12 mouse cellular contexts compared by ENCODE assay signal in genomic region chr6:33763970-33764369, GRCm38 (mm10).
A peak's percentile ranks its signal among the peaks of the same experiment; 100 is the strongest.
DNase-seq lines count a peak whose midpoint lies in the region; TF ChIP-seq lines count a peak whose summit lies in the region.
"Had no signal": no experiment of that assay in that cellular context is flagged by ENCODE, and none has a peak within 500 bp of the region (broad histone marks: within the 10 kb centered on the region; RNA-seq: fewer than 3 reads in every experiment).

No protein-coding gene starts in this region.

- no peaks in the 10 kb centered on the region for H3K27me3 ChIP-seq in heart, embryonic 10.5 days (ENCODE audit: insufficient read depth, poor library complexity, severe bottlenecking)
- H3K27me3 ChIP-seq: CH12.LX; embryonic facial prominence, embryonic 12.5 days; hindbrain, embryonic 15.5 days had no signal

- peak; percentile 3 for DNase-seq in heart, adult 9 months (ENCODE audit: low spot score in 2 of 2)
- no peak for DNase-seq in heart, embryonic 10.5 days (ENCODE audit: low spot score)
- DNase-seq in layer of hippocampus, postnatal 10 days (ENCODE audit: low spot score in 2 of 2), result peak; percentile 44 to 49
- no peak for DNase-seq in layer of hippocampus, adult 9-10 months (ENCODE audit: low spot score)
- peak; percentile 58 for DNase-seq in brain, embryonic 14.5 days (ENCODE audit: low read depth)
- peak; percentile 51 to 71 for DNase-seq in cerebellum, postnatal 10 days
- DNase-seq in adrenal gland, adult (ENCODE audit: inconsistent age in 2 of 2, low spot score in 1 of 2), result no peak
- no peak for DNase-seq in adrenal gland, postnatal 25 days

- 68% methylated on average over 3 of the region's 3 CpGs for WGBS in heart, embryonic 10.5 days

- peaks cover 3% of the 10 kb centered on the region; the same call in 1 of the 2 replicates for H3K4me1 ChIP-seq in heart, embryonic 10.5 days

- H3K9me3 ChIP-seq in heart, embryonic 10.5 days, result no peaks in the 10 kb centered on the region
- H3K9me3 ChIP-seq: embryonic facial prominence, embryonic 12.5 days; hindbrain, embryonic 15.5 days had no signal

- no peak overlapping the region for H3K4me3 ChIP-seq in heart, embryonic 10.5 days
- H3K4me3 ChIP-seq: embryonic facial prominence, embryonic 12.5 days; hindbrain, embryonic 15.5 days had no signal

- TF ChIP-seq POLR2A in brain, embryonic 14.5 days (IDR thresholded peaks at IDR 0.05; ENCODE audit: borderline replicate concordance, extremely low read depth, insufficient read depth, insufficient read length, poor library complexity, severe bottlenecking), result no peak

- H3K27ac ChIP-seq in heart, embryonic 10.5 days, result no peak overlapping the region
- H3K27ac ChIP-seq: embryonic facial prominence, embryonic 12.5 days; hindbrain, embryonic 15.5 days; macrophage had no signal

- TF ChIP-seq CTCF in brain, embryonic 14.5 days (IDR thresholded peaks at IDR 0.05; ENCODE audit: borderline replicate concordance, extremely low read depth, insufficient read depth, insufficient read length), result no peak

- H3K36me3 ChIP-seq in heart, embryonic 10.5 days, result peaks cover 2% of the 10 kb centered on the region; the same call in 1 of the 2 replicates
- H3K36me3 ChIP-seq: embryonic facial prominence, embryonic 12.5 days; hindbrain, embryonic 15.5 days had no signal

Comparison
In these comparisons a context has a peak if more than half of its experiments do, and no peak if none do; other contexts are left out.
1. DNase-seq: peak in heart, adult 9 months (2 of 2), layer of hippocampus, postnatal 10 days (2 of 2), brain, embryonic 14.5 days (single experiment) and cerebellum, postnatal 10 days (2 of 2); none in heart, embryonic 10.5 days (single experiment), layer of hippocampus, adult 9-10 months (single experiment), adrenal gland, adult (0 of 2) and adrenal gland, postnatal 25 days (single experiment).